Mouse (Mus musculus) left cerebral cortex, adult 9 months (tissue): ENCODE measurements around the gene Ssbp4.
A peak's percentile ranks its signal among the peaks of the same experiment; 100 is the strongest.

Experiments used
- DNase-seq, 2 experiments: peaks; one replicate each; pipeline ENCODE4 v3.0.0; 2022; ENCODE audit warnings: low spot score in 2 of 2

Ssbp4 gene

GRCm38 (mm10) chr8:70606780-70607602 is 1.7 kb downstream of the Ssbp4 start:
- no peak for DNase-seq

- no peak for DNase-seq
Measured at GRCm38 (mm10) chr8:70605871-70606779, 2.5 kb downstream of the Ssbp4 start.

GRCm38 (mm10) chr8:70604558-70604957 is 4.1 kb downstream of the Ssbp4 start:
- DNase-seq = no peak

DNA sequence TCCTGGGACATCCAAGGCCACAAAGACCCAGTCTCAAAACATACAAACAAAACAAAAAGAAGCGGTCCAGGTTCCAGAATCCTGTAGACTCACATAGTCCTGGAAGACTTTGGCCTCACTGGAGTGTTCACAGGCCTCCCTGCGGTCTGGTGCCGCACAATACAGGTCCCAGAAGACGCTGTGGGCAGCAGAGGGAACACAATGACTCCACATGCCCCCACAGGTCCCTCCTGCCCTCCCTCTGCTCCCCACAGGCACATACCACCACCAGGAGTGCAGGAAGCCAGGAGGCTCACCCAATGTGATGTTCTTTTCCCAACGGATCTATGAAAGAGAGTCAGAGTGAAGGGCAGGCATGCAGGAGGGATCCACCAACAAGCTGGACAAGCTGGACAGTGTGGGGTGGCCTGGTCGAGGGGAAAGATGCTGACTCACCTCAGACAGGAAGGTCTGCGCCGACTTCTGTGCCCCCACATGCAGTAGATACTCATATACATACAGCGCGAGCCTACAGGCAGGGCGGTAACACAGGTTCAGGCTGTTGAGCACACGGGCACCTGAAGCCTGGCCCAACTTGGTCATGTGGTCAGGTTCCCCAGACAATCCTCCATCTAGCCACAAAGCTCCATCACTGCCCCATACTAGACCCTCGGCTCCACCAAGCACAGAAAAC is 6.4 kb downstream of the Ssbp4 start:
- no peak for DNase-seq

DNA sequence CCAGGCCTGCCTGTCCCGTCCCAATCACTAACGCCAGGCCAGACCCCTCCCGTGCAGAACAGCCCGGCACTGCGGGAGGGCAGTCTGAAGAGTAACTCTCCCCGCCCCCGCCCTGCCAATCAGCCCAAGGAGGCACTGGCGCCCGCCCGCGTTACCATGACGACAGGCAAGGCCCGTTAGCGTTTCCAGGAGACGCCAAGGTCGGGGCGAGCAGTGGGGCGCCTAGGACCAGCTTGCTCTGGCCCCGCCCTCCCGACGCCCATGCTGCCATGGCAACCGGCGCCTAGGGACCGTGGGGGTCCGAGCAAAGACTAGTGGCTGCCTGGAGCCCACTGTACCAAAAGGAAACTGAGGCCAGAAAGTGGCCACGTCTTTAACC is 7.4 kb downstream of the Ssbp4 start:
- peak in 1 of 2 experiments; percentile 81 for DNase-seq

GRCm38 (mm10) chr8:70600473-70601270 is 8.0 kb downstream of the Ssbp4 start:
- no peak for DNase-seq

GRCm38 (mm10) chr8:70599507-70600290 is 9.0 kb downstream of the Ssbp4 start:
- no peak for DNase-seq

DNA sequence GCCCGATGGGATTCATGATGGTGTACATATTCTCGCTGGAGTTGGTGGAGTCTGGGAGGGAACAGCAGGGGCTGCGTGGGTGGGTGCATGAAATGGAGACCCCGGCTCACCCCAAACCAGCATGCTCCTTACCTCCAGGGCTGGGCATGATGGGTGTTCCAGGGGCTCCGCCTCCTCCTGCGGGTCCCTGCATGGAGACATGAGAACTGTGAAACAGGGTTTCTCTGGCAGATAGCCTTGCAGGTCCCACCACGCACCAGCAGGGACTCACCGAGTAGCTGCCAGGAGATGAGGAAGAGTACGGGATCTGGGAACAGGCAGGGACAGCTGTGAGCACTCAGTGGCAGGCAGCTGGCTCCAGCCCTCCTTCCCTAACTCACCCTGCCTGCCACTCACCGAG is 9.9 kb downstream of the Ssbp4 start:
- no peak for DNase-seq

DNA sequence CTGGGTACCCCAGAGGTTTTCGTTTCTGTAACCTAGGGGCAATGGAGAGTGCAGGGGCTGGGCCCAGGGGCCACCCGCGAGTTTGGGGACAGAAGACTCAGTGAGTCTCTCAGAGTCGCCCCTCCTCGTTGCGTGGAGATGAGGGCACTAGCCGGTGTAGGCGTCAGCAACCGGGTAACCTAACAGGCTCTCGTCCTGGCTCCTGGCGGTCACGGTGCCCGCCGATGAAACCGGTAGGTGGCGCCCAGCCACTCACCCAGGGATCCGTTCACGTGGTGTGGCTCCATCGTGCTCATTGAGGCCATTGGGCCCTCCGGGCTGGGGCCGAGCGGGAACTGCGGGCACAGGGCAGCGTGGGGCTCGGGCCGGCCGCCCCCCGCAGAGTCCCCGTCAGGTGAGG is 10.4 kb downstream of the Ssbp4 start:
- DNase-seq = peak in 1 of 2 experiments; percentile 87

- no peak for DNase-seq
Measured at GRCm38 (mm10) chr8:70597417-70598272, 11.0 kb downstream of the Ssbp4 start.

DNA sequence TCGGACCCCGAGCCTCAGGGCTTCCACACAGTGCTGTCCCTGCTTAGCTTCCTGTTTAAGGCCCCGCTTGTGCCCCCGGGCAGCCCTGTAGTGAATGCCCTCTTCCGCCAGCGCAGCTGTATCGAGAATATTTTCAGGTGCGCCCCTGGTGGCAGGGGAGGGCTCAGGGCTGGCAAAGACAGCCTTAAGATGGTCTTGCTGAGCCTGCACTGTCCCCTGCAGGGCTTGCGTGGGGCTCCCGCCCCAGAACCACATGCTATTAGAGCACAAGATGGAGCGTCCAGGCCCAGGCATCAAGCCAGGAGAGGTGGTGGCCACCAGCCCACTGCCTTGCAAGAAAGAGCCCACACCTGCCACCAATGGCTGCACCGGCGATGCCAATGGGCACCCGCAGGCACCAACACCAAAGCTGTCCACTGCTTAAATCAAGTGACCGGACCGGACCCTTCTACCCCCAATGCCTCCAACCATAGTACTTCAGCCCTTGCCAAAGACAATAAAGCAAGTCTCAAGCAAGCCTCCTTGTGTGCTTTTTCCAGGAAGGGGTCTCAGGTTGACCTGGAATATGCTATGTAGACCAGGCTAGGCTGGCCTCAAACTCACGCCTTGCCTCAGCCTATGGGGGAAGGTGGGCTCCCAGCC is 11.8 kb downstream of the Ssbp4 start:
- DNase-seq = no peak

- DNase-seq = no peak
Measured at GRCm38 (mm10) chr8:70596216-70596615, 12.5 kb downstream of the Ssbp4 start.

- no peak for DNase-seq
Measured at GRCm38 (mm10) chr8:70595811-70596210, 12.9 kb downstream of the Ssbp4 start.

DNA sequence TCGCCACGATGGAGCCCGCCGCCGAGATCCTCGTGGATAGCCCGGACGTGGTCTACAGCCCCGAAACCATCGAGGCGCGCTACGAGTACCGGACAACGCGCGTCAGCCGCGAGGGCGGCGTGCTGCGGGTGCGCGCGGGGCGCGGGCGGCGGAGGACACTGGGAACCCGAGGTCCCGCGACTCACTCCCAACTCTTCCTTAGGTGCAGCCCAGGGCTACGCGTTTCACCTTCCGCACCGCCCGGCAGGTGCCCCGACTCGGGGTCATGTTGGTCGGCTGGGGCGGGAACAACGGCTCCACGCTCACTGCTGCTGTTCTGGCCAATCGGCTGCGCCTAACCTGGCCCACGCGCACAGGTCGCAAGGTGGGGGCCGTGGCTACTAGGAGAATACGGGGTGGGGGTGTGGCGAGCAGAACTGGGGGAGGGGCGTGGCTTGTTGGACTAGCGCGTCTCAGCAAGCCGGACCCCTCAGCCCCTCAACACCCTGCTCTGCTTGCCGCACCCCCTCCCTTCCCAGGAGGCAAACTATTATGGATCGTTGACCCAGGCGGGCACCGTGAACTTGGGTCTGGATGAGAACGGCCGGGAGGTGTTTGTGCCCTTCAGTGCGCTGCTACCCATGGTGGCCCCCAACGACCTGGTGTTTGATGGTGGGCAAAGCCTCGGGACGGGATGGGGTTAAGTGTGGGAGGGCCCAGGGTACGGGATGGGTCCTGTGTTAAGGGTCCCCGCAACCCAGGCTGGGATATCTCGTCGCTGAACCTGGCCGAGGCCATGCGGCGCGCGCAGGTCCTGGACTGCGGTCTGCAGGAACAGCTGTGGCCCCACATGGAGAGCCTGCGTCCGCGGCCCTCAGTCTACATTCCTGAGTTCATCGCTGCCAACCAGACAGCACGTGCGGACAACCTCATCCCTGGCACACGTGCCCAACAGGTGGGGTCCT is 13.8 kb downstream of the Ssbp4 start:
- DNase-seq = no peak

DNA sequence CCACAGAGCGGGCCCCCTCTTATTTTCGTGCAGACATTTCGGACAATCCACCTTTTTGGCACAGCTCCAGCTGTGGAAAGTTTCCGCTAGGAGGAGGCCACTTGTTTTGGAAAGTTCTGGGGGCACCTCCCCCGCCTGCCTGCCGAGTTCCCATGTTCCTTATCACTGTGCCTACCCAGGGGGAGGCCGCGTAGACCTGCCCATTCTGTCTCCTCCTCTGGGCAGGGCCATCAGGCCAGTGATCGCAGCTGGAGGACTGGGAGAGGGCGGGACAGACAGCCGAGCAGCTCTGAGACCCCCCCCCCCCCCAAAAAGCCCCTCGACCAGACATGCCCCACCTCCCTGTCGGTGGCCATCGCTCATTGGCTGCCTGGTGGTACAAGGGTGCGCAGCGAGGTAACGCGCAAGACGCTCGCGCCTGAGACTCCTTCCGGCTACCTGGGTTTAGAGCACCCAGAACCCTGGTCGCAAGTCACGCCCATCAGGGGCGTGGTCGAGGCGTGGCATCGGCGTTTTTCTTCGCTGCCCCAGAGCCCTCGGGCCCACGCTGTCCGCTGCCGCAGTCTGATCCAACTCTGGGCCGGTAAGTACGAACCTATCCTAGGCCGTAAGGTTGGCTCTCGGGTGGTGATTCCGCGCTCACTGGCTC is 14.6 kb downstream of the Ssbp4 start, which contains the start of gene Isyna1:
Isyna1 (plus strand) TSS at position 413 of the 649 bp plus-strand sequence.
- DNase-seq = peak in 1 of 2 experiments; percentile 75

DNA sequence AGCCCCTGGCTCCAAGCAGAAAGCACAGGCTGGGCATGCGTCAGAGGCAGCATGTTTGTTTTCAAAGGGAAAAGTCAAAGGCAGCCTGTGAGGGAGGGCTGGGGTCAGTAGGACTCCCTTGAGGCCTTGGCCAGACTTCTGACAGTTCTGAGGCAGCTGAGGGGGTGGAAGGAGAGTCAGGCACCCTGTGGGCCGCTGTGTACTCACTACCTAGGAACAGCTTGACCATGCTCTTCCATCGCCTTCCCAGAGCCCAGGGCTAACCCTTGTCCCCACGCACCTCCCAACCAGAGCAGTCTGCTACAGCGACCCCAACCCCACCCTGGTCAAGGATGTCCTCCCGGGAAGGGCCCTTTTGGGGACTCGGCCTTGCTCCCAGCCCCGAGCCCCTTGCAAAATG is 15.5 kb downstream of the Ssbp4 start:
- no peak for DNase-seq

- DNase-seq = no peak
Measured at GRCm38 (mm10) chr8:70591569-70591968, 17.1 kb downstream of the Ssbp4 start.
